12 mouse cellular contexts compared by ENCODE assay signal in genomic region chr13:45397240-45397639, GRCm38 (mm10). TPM values are rescaled to one million over a fixed set of nuclear protein-coding genes. Genes with fewer than 3 reads are reported as not detected.
A peak's percentile ranks its signal among the peaks of the same experiment; 100 is the strongest.
DNase-seq lines count a peak whose midpoint lies in the region; ATAC-seq and TF ChIP-seq lines count a peak whose summit lies in the region.
"Had no signal": no experiment of that assay in that cellular context is flagged by ENCODE, and none has a peak within 500 bp of the region (broad histone marks: within the 10 kb centered on the region; RNA-seq: fewer than 3 reads in every experiment).

No protein-coding gene starts in this region.

- H3K4me2 ChIP-seq in intestine, embryonic 14.5 days (ENCODE audit: low read length) = no peak overlapping the region
- H3K4me2 ChIP-seq in intestine, postnatal 0 days (replicated peaks; ENCODE audit: low read depth) = no peak overlapping the region
- H3K4me2 ChIP-seq in embryonic facial prominence, embryonic 11.5 days (ENCODE audit: low read depth, low read length) = no peak overlapping the region
- no peak overlapping the region for H3K4me2 ChIP-seq in stomach, embryonic 15.5 days
- H3K4me2 ChIP-seq: heart, embryonic 13.5 days had no signal

- no peak overlapping the region for H3K9ac ChIP-seq in intestine, embryonic 14.5 days (ENCODE audit: low read length)
- no peak overlapping the region for H3K9ac ChIP-seq in intestine, postnatal 0 days (ENCODE audit: low read depth, low read length)
- H3K9ac ChIP-seq in embryonic facial prominence, embryonic 11.5 days (replicated peaks; ENCODE audit: low read length) = no peak overlapping the region
- H3K9ac ChIP-seq in stomach, embryonic 15.5 days = no peak overlapping the region
- H3K9ac ChIP-seq: heart, embryonic 13.5 days; liver, postnatal 0 days had no signal

- DNase-seq in intestine, embryonic 14.5 days (ENCODE audit: low spot score) = no peak
- DNase-seq in right cerebral cortex, adult 18-20 months = peak; percentile 49
- no peak for DNase-seq in right cerebral cortex, postnatal 4 days
- DNase-seq in embryonic facial prominence, embryonic 11.5 days (ENCODE audit: low spot score) = peak; percentile 60
- DNase-seq in urinary bladder, adult 18-20 months (ENCODE audit: low spot score in 2 of 2) = no peak
- DNase-seq: cerebellum, adult 18-20 months; kidney, postnatal 36 days; liver, postnatal 0 days; retina, postnatal 1 day had no signal

- H3K4me3 ChIP-seq in intestine, embryonic 14.5 days (ENCODE audit: low read depth, low read length) = no peak overlapping the region
- no peak overlapping the region for H3K4me3 ChIP-seq in intestine, postnatal 0 days (ENCODE audit: low read depth, low read length)
- H3K4me3 ChIP-seq in embryonic facial prominence, embryonic 11.5 days (ENCODE audit: low read depth, low read length) = no peak overlapping the region
- H3K4me3 ChIP-seq in stomach, embryonic 15.5 days (replicated peaks) = no peak overlapping the region
- H3K4me3 ChIP-seq: heart, embryonic 13.5 days had no signal

- no peak for ATAC-seq in intestine, embryonic 14.5 days (replicated peaks; ENCODE audit: low FRiP score, low TSS enrichment, low read depth)
- no peak for ATAC-seq in intestine, postnatal 0 days
- ATAC-seq in embryonic facial prominence, embryonic 11.5 days (replicated peaks; ENCODE audit: insufficient number of reproducible peaks, low FRiP score, low TSS enrichment, low read depth) = no peak
- ATAC-seq in stomach, embryonic 15.5 days (ENCODE audit: insufficient read depth, low FRiP score, low read depth) = no peak
- ATAC-seq: liver, postnatal 0 days had no signal

- H3K36me3 ChIP-seq in intestine, embryonic 14.5 days (ENCODE audit: control insufficient read depth, insufficient read depth, low read length) = 0 out of 2 replicates have a peak, but pooled peaks cover 4% of the 10 kb centered on the region
- no peaks in the 10 kb centered on the region for H3K36me3 ChIP-seq in intestine, postnatal 0 days (ENCODE audit: control insufficient read depth, insufficient read depth)
- H3K36me3 ChIP-seq in embryonic facial prominence, embryonic 11.5 days (replicated peaks; ENCODE audit: control insufficient read depth, insufficient read depth, low read depth, low read length) = no peaks in the 10 kb centered on the region
- no peaks in the 10 kb centered on the region for H3K36me3 ChIP-seq in stomach, embryonic 15.5 days

- H3K27ac ChIP-seq in intestine, embryonic 14.5 days (ENCODE audit: low read depth) = peak overlapping the region; percentile 27; the same call in 1 of the 2 replicates
- H3K27ac ChIP-seq in intestine, postnatal 0 days (ENCODE audit: low read depth, low read length) = no peak overlapping the region
- H3K27ac ChIP-seq in embryonic facial prominence, embryonic 11.5 days (replicated peaks; ENCODE audit: low read depth, low read length) = peak overlapping the region; percentile 65
- peak overlapping the region; percentile 52; the same call in 1 of the 2 replicates for H3K27ac ChIP-seq in stomach, embryonic 15.5 days
- H3K27ac ChIP-seq: heart, embryonic 13.5 days had no signal

- TF ChIP-seq CTCF in intestine, postnatal 0 days (IDR thresholded peaks at IDR 0.05; ENCODE audit: low read depth) = no peak

- H3K27me3 ChIP-seq in intestine, embryonic 14.5 days (replicated peaks; ENCODE audit: control insufficient read depth, insufficient read depth, low read length) = no peaks in the 10 kb centered on the region
- H3K27me3 ChIP-seq in intestine, postnatal 0 days (replicated peaks; ENCODE audit: control insufficient read depth, insufficient read depth, low read length) = no peaks in the 10 kb centered on the region
- no peaks in the 10 kb centered on the region for H3K27me3 ChIP-seq in embryonic facial prominence, embryonic 11.5 days (ENCODE audit: control insufficient read depth, insufficient read depth, low read length)
- no peaks in the 10 kb centered on the region for H3K27me3 ChIP-seq in stomach, embryonic 15.5 days (replicated peaks)
- H3K27me3 ChIP-seq: heart, embryonic 13.5 days had no signal

- WGBS in intestine, embryonic 14.5 days = 49% methylated on average over 5 of the region's 5 CpGs
- 74% methylated on average over 5 of the region's 5 CpGs for WGBS in intestine, postnatal 0 days
- WGBS in embryonic facial prominence, embryonic 11.5 days = 29% methylated on average over 5 of the region's 5 CpGs
- WGBS in stomach, embryonic 15.5 days = 46% methylated on average over 5 of the region's 5 CpGs

- H3K4me1 ChIP-seq in intestine, embryonic 14.5 days (replicated peaks; ENCODE audit: control insufficient read depth, insufficient read depth, low read length) = peaks cover 24% of the 10 kb centered on the region
- H3K4me1 ChIP-seq in intestine, postnatal 0 days (replicated peaks; ENCODE audit: control insufficient read depth, insufficient read depth, low read length) = 0 out of 2 replicates have a peak, but pooled peaks cover 11% of the 10 kb centered on the region
- H3K4me1 ChIP-seq in embryonic facial prominence, embryonic 11.5 days (ENCODE audit: control insufficient read depth, insufficient read depth, low read length) = peaks cover 3% of the 10 kb centered on the region; the same call in 1 of the 2 replicates
- no peaks in the 10 kb centered on the region; the same call in 1 of the 2 replicates for H3K4me1 ChIP-seq in stomach, embryonic 15.5 days

- H3K9me3 ChIP-seq in intestine, embryonic 14.5 days (ENCODE audit: control insufficient read depth, low read length) = no peaks in the 10 kb centered on the region
- H3K9me3 ChIP-seq in intestine, postnatal 0 days (ENCODE audit: control insufficient read depth) = no peaks in the 10 kb centered on the region
- H3K9me3 ChIP-seq in embryonic facial prominence, embryonic 11.5 days (replicated peaks; ENCODE audit: control insufficient read depth, low read length) = no peaks in the 10 kb centered on the region
- H3K9me3 ChIP-seq in stomach, embryonic 15.5 days = no peaks in the 10 kb centered on the region
- H3K9me3 ChIP-seq: heart, embryonic 13.5 days had no signal

RNA-seq across cellular contexts. Expression of gene Mylip, which starts 7.7 kb away (rescaled TPM):
- 5.3 and 5.8 TPM in 2 replicates for polyA plus RNA-seq in intestine, embryonic 14.5 days (2014; fragmentation: Nextera tagmentation; extraction: Ambion mirVana)
- polyA plus RNA-seq in intestine, postnatal 0 days (2015; fragmentation: Nextera tagmentation; extraction: Ambion mirVana) = 2.1 and 2.2 TPM in 2 replicates
- 8.2 and 8.7 TPM in 2 replicates for polyA plus RNA-seq in embryonic facial prominence, embryonic 11.5 days (2014; fragmentation: Nextera tagmentation; extraction: Ambion mirVana)
- 11.6 and 12.2 TPM in 2 replicates for polyA plus RNA-seq in stomach, embryonic 15.5 days (2015; fragmentation: Nextera tagmentation; extraction: Ambion mirVana)

Comparison
In these comparisons a context has a peak if more than half of its experiments do, and no peak if none do; other contexts are left out.
1. DNase-seq: peak in right cerebral cortex, adult 18-20 months (single experiment) and embryonic facial prominence, embryonic 11.5 days (single experiment); none in intestine, embryonic 14.5 days (single experiment), right cerebral cortex, postnatal 4 days (single experiment) and urinary bladder, adult 18-20 months (0 of 2).